Mouse (Mus musculus) leukemia stem cell, adult 10-12 weeks (primary cell): Measurements from ENCODE around the gene Insrr. TPM values are rescaled to one million over a fixed set of nuclear protein-coding genes. Genes with fewer than 3 reads are reported as not detected.

Source experiments
- polyA plus RNA-seq: library from polyadenylated mRNA; stranded (reverse); fragments of >175 nt; gene quantifications from 2 replicates; pipeline ENCODE4 v1.2.3, GENCODE M21; 2012; ENCODE audit warnings: low replicate concordance

Gene Insrr
- polyA plus RNA-seq: 0.07 and 0.25 TPM in 2 replicates

DNA sequence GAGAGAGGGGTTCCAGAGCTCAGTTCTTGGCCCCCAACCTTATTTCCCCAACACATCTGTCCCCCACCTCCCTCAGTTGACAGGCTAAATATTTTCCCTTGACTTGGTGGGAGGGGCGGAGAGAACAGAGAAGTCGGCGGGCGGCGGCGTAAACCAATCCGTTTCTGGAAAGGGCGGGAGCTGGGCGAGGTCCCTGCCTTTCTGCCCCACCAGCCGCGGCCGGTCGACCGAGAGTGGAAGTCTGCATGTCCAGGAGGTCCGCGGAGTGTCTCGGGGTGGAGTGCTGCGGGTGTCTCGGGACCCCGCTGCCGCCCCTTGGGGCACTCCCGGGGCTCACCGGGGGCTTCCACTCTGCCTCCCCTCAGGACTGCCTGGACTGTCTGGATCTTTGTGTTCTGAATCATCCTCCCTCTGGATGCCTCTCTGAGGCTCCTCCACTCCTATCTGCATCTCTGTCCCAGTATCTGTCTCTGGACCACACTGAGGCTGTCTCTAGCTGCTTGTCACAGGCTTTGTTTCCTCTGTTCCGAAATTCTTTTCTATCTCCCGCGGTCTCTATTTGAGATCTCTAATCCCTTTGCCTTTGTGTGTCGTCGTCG is at the start of gene Insrr:
Insrr (plus strand) TSS at position 216 of the 599 bp plus-strand sequence.

GRCm38 (mm10) chr3:87748431-87748830 is 48.3 kb upstream of the Insrr start, which contains the start of gene Lrrc71:
Gene Lrrc71, minus strand, starts transcription at chr3:87748625.

DNA sequence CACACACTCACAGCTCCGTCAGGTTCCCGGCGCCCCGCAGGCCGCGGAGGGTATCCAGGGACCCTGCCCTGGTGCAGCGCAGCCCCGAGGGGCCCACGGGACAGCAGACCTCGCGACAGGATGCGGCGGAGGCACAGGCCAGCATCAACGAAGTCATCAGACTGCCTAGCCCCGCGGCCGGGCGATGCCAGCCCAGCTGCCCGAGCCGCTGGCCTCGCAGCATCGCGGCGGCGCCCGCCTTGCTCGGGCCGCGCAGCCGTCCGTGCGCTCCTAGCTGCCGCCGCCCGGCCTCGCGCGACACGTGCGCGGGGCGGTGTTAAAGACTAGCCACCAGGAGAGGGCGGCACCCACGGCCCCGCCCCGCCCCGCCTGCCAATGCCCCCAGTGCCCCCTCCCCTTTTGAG is 1.8 kb upstream of the Insrr start, which contains the start of gene Ntrk1:
Ntrk1 (minus strand) TSS at position 241 of the 404 bp plus-strand sequence.

GRCm38 (mm10) chr3:87824206-87824605 is 27.5 kb downstream of the Insrr start, which contains the start of gene Pear1:
Gene Pear1, minus strand, starts transcription at chr3:87824306.

DNA sequence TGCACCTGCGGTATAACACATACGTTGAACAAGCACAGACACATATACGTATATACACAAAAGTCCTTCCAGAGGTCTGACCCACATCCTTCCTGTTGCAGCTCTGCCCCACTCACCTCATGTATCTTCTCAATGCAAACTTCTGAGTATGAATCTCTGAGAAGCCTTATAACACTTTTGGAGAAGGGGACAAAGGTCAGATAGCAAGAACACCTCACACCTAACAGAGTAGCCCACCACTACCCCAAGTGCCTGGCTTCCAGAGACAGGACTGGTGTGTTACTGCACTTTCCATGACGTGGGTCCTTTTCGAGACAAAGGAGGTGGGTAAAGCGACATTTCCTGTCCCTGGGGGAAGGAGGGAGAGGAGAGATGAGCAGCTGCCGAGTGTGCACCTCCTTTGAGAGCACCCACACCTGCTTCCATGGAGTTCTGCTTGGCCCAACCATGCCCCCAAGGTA is 49.9 kb downstream of the Insrr start, which contains the start of gene Sh2d2a:
Sh2d2a (plus strand) TSS at position 106 of the 461 bp plus-strand sequence.

Other genes with a start within 250 kb of the Insrr start
- gene Arhgef11, start 179.4 kb upstream of the Insrr start, polyA plus RNA-seq: 2.0 and 3.4 TPM in 2 replicates
- 2.1 TPM in 1 of 2 replicates, not detected in the other for gene Lrrc71, start 48.3 kb upstream of the Insrr start, polyA plus RNA-seq
- gene Ntrk1, start 1.8 kb upstream of the Insrr start, polyA plus RNA-seq: 0.07 TPM in 1 of 2 replicates, not detected in the other
- gene Pear1, start 27.4 kb downstream of the Insrr start, polyA plus RNA-seq: 27.1 and 31.2 TPM in 2 replicates
- 5.7 and 12.1 TPM in 2 replicates for gene Sh2d2a, start 49.8 kb downstream of the Insrr start, polyA plus RNA-seq
- gene Prcc, start 88.7 kb downstream of the Insrr start, polyA plus RNA-seq: 82.3 and 132 TPM in 2 replicates
- 767 and 952 TPM in 2 replicates for gene Hdgf, start 109.4 kb downstream of the Insrr start, polyA plus RNA-seq
- 3.9 and 12.2 TPM in 2 replicates for gene Mrpl24, start 122.6 kb downstream of the Insrr start, polyA plus RNA-seq
- 13.1 and 20.4 TPM in 2 replicates for gene Isg20l2, start 133.4 kb downstream of the Insrr start, polyA plus RNA-seq
- 8.5 and 26.9 TPM in 2 replicates for gene Rrnad1, start 133.8 kb downstream of the Insrr start, polyA plus RNA-seq
- gene Crabp2, start 151.7 kb downstream of the Insrr start, polyA plus RNA-seq: not detected in 2 replicates
- gene Nes, start 174.1 kb downstream of the Insrr start, polyA plus RNA-seq: 0.62 and 1.3 TPM in 2 replicates
- not detected in 2 replicates for gene Bcan, start 203.3 kb downstream of the Insrr start, polyA plus RNA-seq
- not detected in 2 replicates for gene Hapln2, start 230.6 kb downstream of the Insrr start, polyA plus RNA-seq
- gene Gpatch4, start 246.2 kb downstream of the Insrr start, polyA plus RNA-seq: 6.3 and 10.8 TPM in 2 replicates